Mouse (Mus musculus): ENCODE measurements around the gene Epha5. TPM values are rescaled to one million over a fixed set of nuclear protein-coding genes. Genes with fewer than 3 reads are reported as not detected.

Epha5 gene
- polyA plus RNA-seq (2016; fragmentation: Nextera tagmentation; extraction: Ambion mirVana), result 61.2 and 68.4 TPM in 2 replicates

GRCm38 (mm10) chr5:84417062-84417879 lies at the start of gene Epha5:
Gene Epha5 (minus strand): TSS chr5:84417382.
- WGBS, result under 1% methylated on average over 62 of the region's 67 CpGs
- Histone ChIP-seq H3K36me3 (replicated peaks) (no peaks in the 10 kb centered on the region), H3K27me3 (peaks cover 8% of the 10 kb centered on the region; the same call in 1 of the 2 replicates), H3K4me2 (peak within 1 kb of the TSS; percentile 87), H3K27ac (peak within 1 kb of the TSS; percentile 96), H3K4me3 (replicated peaks) (peak within 1 kb of the TSS; percentile 81), H3K9ac (peak within 1 kb of the TSS; percentile 85), H3K9me3 (no peaks in the 10 kb centered on the region), H3K4me1 (peaks cover 16% of the 10 kb centered on the region; the same call in 1 of the 2 replicates)
- peak; percentile 93 for ATAC-seq (ENCODE audit: low FRiP score)

DNA sequence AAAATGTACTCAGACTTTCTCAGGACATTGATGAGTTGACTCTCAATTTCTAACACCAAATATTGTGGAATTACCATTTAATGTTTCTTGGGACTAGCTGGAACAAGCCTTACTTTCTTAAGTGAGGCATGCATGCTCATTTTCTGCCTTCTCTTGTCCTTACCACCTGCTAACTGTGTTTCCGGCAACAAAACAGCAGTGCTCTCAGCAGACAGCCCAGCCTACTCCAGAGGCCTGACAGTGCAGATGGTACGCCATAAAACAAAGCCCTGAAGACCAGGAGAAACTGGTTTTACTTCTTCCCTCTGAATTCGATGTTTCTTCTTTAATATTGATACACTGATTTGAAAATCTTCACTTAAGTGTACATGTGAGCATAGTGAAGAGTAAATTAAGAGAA lies 39.0 kb upstream of the Epha5 start:
- no peaks in the 10 kb centered on the region for H3K9me3 ChIP-seq
- WGBS, result 61% methylated on average over 3 of the region's 3 CpGs
- no peak overlapping the region for H3K9ac ChIP-seq
- H3K27ac ChIP-seq, result no peak overlapping the region
- H3K36me3 ChIP-seq (replicated peaks), result no peaks in the 10 kb centered on the region
- no peaks in the 10 kb centered on the region for H3K4me1 ChIP-seq
- no peak overlapping the region for H3K4me2 ChIP-seq
- no peaks in the 10 kb centered on the region for H3K27me3 ChIP-seq
- H3K4me3 ChIP-seq (replicated peaks), result no peak overlapping the region
- ATAC-seq (ENCODE audit: low FRiP score), result no peak

GRCm38 (mm10) chr5:84454641-84455040 lies 37.5 kb upstream of the Epha5 start:
- Histone ChIP-seq H3K27me3 (no peaks in the 10 kb centered on the region), H3K9me3 (no peaks in the 10 kb centered on the region), H3K4me2 (no peak overlapping the region), H3K4me3 (replicated peaks) (no peak overlapping the region), H3K36me3 (replicated peaks) (no peaks in the 10 kb centered on the region), H3K27ac (no peak overlapping the region), H3K4me1 (no peaks in the 10 kb centered on the region), H3K9ac (no peak overlapping the region)
- 75% methylated on average over 4 of the region's 4 CpGs for WGBS
- no peak for ATAC-seq (ENCODE audit: low FRiP score)

- Histone ChIP-seq H3K9ac (no peak overlapping the region), H3K36me3 (replicated peaks) (no peaks in the 10 kb centered on the region), H3K27me3 (no peaks in the 10 kb centered on the region), H3K4me3 (replicated peaks) (no peak overlapping the region), H3K9me3 (no peaks in the 10 kb centered on the region), H3K27ac (no peak overlapping the region), H3K4me1 (no peaks in the 10 kb centered on the region), H3K4me2 (no peak overlapping the region)
- 82% methylated on average over 2 of the region's 2 CpGs for whole genome bisulfite sequencing
- ATAC-seq (ENCODE audit: low FRiP score), result no peak
Measured at GRCm38 (mm10) chr5:84453839-84454238, 36.7 kb upstream of the Epha5 start.

DNA sequence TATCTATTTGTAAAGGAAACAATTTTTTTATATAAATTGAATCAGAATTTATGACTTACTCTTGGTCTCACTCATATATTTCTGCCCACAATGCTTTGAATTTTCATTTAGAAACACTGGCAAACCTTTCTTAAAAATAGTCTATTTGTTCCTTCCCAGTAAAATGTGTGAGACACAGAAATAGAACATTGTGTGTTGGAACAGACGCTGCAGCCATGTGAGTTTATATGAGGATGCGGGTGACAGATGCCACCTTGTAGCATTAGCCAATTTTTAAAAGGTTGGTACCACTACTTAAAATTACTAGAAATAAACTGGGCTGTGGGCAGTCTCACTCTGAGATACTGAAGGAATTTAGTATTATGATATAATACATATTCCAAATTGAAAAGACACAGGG lies 23.1 kb upstream of the Epha5 start:
- Histone ChIP-seq H3K27ac (no peak overlapping the region), H3K27me3 (no peaks in the 10 kb centered on the region), H3K4me1 (no peaks in the 10 kb centered on the region), H3K4me3 (replicated peaks) (no peak overlapping the region), H3K4me2 (no peak overlapping the region), H3K9ac (no peak overlapping the region), H3K36me3 (replicated peaks) (no peaks in the 10 kb centered on the region), H3K9me3 (no peaks in the 10 kb centered on the region)
- no peak for ATAC-seq (ENCODE audit: low FRiP score)
- 92% methylated on average over 2 of the region's 2 CpGs for WGBS

- under 1% methylated on average over 45 of the region's 45 CpGs for WGBS
- peaks cover 8% of the 10 kb centered on the region; the same call in 1 of the 2 replicates for H3K27me3 ChIP-seq
- peak; percentile 10 for ATAC-seq (ENCODE audit: low FRiP score)
Measured at GRCm38 (mm10) chr5:84415961-84416821, 991 bp downstream of the Epha5 start.

DNA sequence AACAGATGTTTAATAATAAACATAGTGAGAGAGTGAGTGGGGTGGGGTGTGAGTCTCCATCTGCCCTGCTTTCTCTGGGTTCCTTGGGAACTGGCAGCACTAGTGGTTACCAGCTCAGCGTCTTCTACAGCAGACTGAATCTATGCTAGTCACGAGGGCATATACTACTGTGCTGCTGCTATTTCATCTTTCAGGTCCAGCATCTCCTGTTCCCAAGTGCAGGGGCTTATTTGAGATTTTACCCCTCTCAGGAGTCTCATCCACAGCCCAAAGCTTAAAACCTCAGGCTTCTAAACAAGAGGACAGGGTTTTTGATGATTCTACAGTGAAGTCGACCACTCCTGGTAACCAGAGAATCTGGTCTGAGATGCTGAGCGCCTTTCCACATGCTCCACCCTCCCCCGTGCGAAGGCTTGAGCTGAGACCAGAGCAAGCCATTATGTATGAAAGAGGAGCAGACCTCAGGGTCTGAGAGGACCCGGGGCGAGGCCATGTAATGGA lies 2.2 kb downstream of the Epha5 start:
- no peak for ATAC-seq (ENCODE audit: low FRiP score)
- H3K36me3 ChIP-seq (replicated peaks), result no peaks in the 10 kb centered on the region
- WGBS, result 5% methylated on average over 8 of the region's 8 CpGs

More at GRCm38 (mm10) chr5:84415961-84416821, 991 bp downstream of the Epha5 start:
- H3K27ac ChIP-seq, result peak overlapping the region; percentile 96
- H3K4me1 ChIP-seq, result peaks cover 16% of the 10 kb centered on the region; the same call in 1 of the 2 replicates
- no peaks in the 10 kb centered on the region for H3K36me3 ChIP-seq (replicated peaks)
- H3K4me2 ChIP-seq, result peak overlapping the region; percentile 87
- H3K4me3 ChIP-seq (replicated peaks), result peak overlapping the region; percentile 81
- H3K9ac ChIP-seq, result peak overlapping the region; percentile 85
- no peaks in the 10 kb centered on the region for H3K9me3 ChIP-seq

GRCm38 (mm10) chr5:84413026-84413425 lies 4.2 kb downstream of the Epha5 start:
- Histone ChIP-seq H3K4me3 (replicated peaks) (no peak overlapping the region), H3K36me3 (replicated peaks) (no peaks in the 10 kb centered on the region), H3K4me1 (peaks cover 20% of the 10 kb centered on the region; the same call in 1 of the 2 replicates), H3K9ac (no peak overlapping the region), H3K27me3 (peaks cover 5% of the 10 kb centered on the region; the same call in 1 of the 2 replicates), H3K27ac (no peak overlapping the region), H3K9me3 (no peaks in the 10 kb centered on the region), H3K4me2 (peak overlapping the region; percentile 32; the same call in 1 of the 2 replicates)
- no peak for ATAC-seq (ENCODE audit: low FRiP score)
- 6% methylated on average over 1 of the region's 1 CpGs for WGBS

More for the DNA sequence above, 2.2 kb downstream of the Epha5 start:
- Histone ChIP-seq H3K27me3 (peaks cover 8% of the 10 kb centered on the region; the same call in 1 of the 2 replicates), H3K9ac (peak overlapping the region; percentile 85), H3K9me3 (no peaks in the 10 kb centered on the region), H3K27ac (peak overlapping the region; percentile 63), H3K4me3 (replicated peaks) (peak overlapping the region; percentile 81), H3K4me1 (peaks cover 16% of the 10 kb centered on the region; the same call in 1 of the 2 replicates), H3K4me2 (peak overlapping the region; percentile 87)

GRCm38 (mm10) chr5:84408370-84408769 lies 8.8 kb downstream of the Epha5 start:
- H3K4me1 ChIP-seq, result peaks cover 12% of the 10 kb centered on the region; the same call in 1 of the 2 replicates
- no peak overlapping the region for H3K27ac ChIP-seq
- H3K9ac ChIP-seq, result no peak overlapping the region
- no peaks in the 10 kb centered on the region for H3K27me3 ChIP-seq
- WGBS, result 68% methylated on average over 2 of the region's 2 CpGs
- ATAC-seq (ENCODE audit: low FRiP score), result no peak
- no peaks in the 10 kb centered on the region for H3K36me3 ChIP-seq (replicated peaks)
- H3K4me2 ChIP-seq, result no peak overlapping the region
- no peak overlapping the region for H3K4me3 ChIP-seq (replicated peaks)
- H3K9me3 ChIP-seq, result no peaks in the 10 kb centered on the region

DNA sequence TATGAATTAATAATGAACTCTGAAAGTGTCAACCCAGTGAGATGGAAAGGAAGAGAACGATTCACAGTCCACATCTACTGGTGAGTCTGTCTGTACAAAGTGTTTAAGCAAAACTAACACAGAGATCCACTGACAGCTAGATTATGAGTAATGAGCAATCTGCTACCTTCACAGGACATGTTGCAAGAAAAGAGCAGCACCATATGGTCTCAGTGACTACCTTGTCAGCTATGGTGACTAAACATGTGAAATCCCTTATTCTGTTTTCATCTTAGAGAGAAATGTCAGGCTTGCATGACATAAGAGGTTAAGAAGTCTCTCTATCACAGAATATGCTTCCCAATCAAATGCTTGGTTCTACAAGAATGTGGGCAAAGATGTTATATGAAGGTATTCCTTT lies 20.1 kb downstream of the Epha5 start:
- 79% methylated on average over 1 of the region's 1 CpGs for WGBS
- no peak overlapping the region for H3K4me3 ChIP-seq (replicated peaks)
- H3K4me2 ChIP-seq, result no peak overlapping the region
- H3K4me1 ChIP-seq, result no peaks in the 10 kb centered on the region
- H3K9me3 ChIP-seq, result no peaks in the 10 kb centered on the region
- no peak overlapping the region for H3K9ac ChIP-seq
- H3K27ac ChIP-seq, result no peak overlapping the region
- no peaks in the 10 kb centered on the region for H3K36me3 ChIP-seq (replicated peaks)
- ATAC-seq (ENCODE audit: low FRiP score), result no peak
- H3K27me3 ChIP-seq, result no peaks in the 10 kb centered on the region

- WGBS, result 59% methylated on average over 5 of the region's 5 CpGs
- H3K9me3 ChIP-seq, result no peaks in the 10 kb centered on the region
- peak; percentile 60; the same call in 1 of the 2 replicates for ATAC-seq (ENCODE audit: low FRiP score)
Measured at GRCm38 (mm10) chr5:84365334-84365733, 51.8 kb downstream of the Epha5 start.

GRCm38 (mm10) chr5:84359430-84359829 lies 57.8 kb downstream of the Epha5 start:
- no peak for ATAC-seq (ENCODE audit: low FRiP score)
- H3K36me3 ChIP-seq (replicated peaks), result no peaks in the 10 kb centered on the region
- H3K4me1 ChIP-seq, result 0 out of 2 replicates have a peak, but pooled peaks cover 4% of the 10 kb centered on the region
- no peak overlapping the region for H3K27ac ChIP-seq
- H3K9ac ChIP-seq, result no peak overlapping the region
- no peaks in the 10 kb centered on the region for H3K27me3 ChIP-seq
- H3K4me2 ChIP-seq, result no peak overlapping the region
- H3K9me3 ChIP-seq, result no peaks in the 10 kb centered on the region
- no peak overlapping the region for H3K4me3 ChIP-seq (replicated peaks)
- 75% methylated on average over 3 of the region's 3 CpGs for WGBS

More at GRCm38 (mm10) chr5:84365334-84365733, 51.8 kb downstream of the Epha5 start:
- Histone ChIP-seq H3K27me3 (no peaks in the 10 kb centered on the region), H3K4me3 (replicated peaks) (no peak overlapping the region), H3K36me3 (replicated peaks) (no peaks in the 10 kb centered on the region), H3K4me2 (no peak overlapping the region), H3K9ac (no peak overlapping the region), H3K27ac (no peak overlapping the region), H3K4me1 (no peaks in the 10 kb centered on the region)

Data from forebrain, embryonic 12.5 days (tissue).